Mouse (Mus musculus): ENCODE data around the gene Arrdc2. TPM values are rescaled to one million over a fixed set of nuclear protein-coding genes. Genes with fewer than 3 reads are reported as not detected.

The Arrdc2 gene
- polyA plus RNA-seq, 1 experiment from 2014 or later: 5.8 TPM

- ATAC-seq (ENCODE audit: insufficient number of reproducible peaks, insufficient read depth, low FRiP score, low read depth): 0 out of 2 replicates have a peak, but pooled peaks have one; percentile 12
- Histone ChIP-seq H3K9ac (replicated peaks; ENCODE audit: low read depth, low read length) (no peak overlapping the region), H3K4me3 (ENCODE audit: low read depth, low read length) (no peak overlapping the region), H3K9me3 (ENCODE audit: control insufficient read depth, low read depth, low read length) (no peaks in the 10 kb centered on the region), H3K36me3 (ENCODE audit: control insufficient read depth, insufficient read depth, low read length) (no peaks in the 10 kb centered on the region), H3K4me1 (ENCODE audit: control insufficient read depth, insufficient read depth, low read length) (peaks cover 4% of the 10 kb centered on the region), H3K4me2 (replicated peaks; ENCODE audit: low read depth, low read length) (no peak overlapping the region; the same call in 1 of the 2 replicates), H3K27ac (ENCODE audit: low read length) (no peak overlapping the region), H3K27me3 (ENCODE audit: control insufficient read depth, insufficient read depth, low read length) (0 out of 2 replicates have a peak, but pooled peaks cover 7% of the 10 kb centered on the region)
- WGBS: 10% methylated on average over 4 of the region's 4 CpGs
Observed at GRCm38 (mm10) chr8:70857516-70857915, 18.0 kb upstream of the Arrdc2 start.

GRCm38 (mm10) chr8:70856541-70857197 lies 17.1 kb upstream of the Arrdc2 start:
- Histone ChIP-seq H3K27me3 (ENCODE audit: control insufficient read depth, insufficient read depth, low read length) (0 out of 2 replicates have a peak, but pooled peaks cover 3% of the 10 kb centered on the region), H3K27ac (ENCODE audit: low read length) (no peak overlapping the region), H3K4me2 (replicated peaks; ENCODE audit: low read depth, low read length) (peak overlapping the region; percentile 89), H3K9ac (replicated peaks; ENCODE audit: low read depth, low read length) (peak overlapping the region; percentile 28; the same call in 1 of the 2 replicates), H3K9me3 (ENCODE audit: control insufficient read depth, low read depth, low read length) (no peaks in the 10 kb centered on the region), H3K4me3 (ENCODE audit: low read depth, low read length) (peak overlapping the region; percentile 43), H3K36me3 (ENCODE audit: control insufficient read depth, insufficient read depth, low read length) (no peaks in the 10 kb centered on the region), H3K4me1 (ENCODE audit: control insufficient read depth, insufficient read depth, low read length) (peaks cover 3% of the 10 kb centered on the region; the same call in 1 of the 2 replicates)
- peak; percentile 79 for ATAC-seq (ENCODE audit: insufficient number of reproducible peaks, insufficient read depth, low FRiP score, low read depth)
- WGBS: 8% methylated on average over 32 of the region's 33 CpGs

GRCm38 (mm10) chr8:70856028-70856427 lies 16.5 kb upstream of the Arrdc2 start:
- peaks cover 3% of the 10 kb centered on the region; the same call in 1 of the 2 replicates for H3K4me1 ChIP-seq (ENCODE audit: control insufficient read depth, insufficient read depth, low read length)
- no peak overlapping the region for H3K27ac ChIP-seq (ENCODE audit: low read length)
- no peaks in the 10 kb centered on the region for H3K27me3 ChIP-seq (ENCODE audit: control insufficient read depth, insufficient read depth, low read length)
- WGBS: 63% methylated on average over 5 of the region's 5 CpGs
- H3K9me3 ChIP-seq (ENCODE audit: control insufficient read depth, low read depth, low read length): no peaks in the 10 kb centered on the region
- no peaks in the 10 kb centered on the region for H3K36me3 ChIP-seq (ENCODE audit: control insufficient read depth, insufficient read depth, low read length)
- H3K4me3 ChIP-seq (ENCODE audit: low read depth, low read length): no peak overlapping the region
- no peak for ATAC-seq (ENCODE audit: insufficient number of reproducible peaks, insufficient read depth, low FRiP score, low read depth)
- H3K9ac ChIP-seq (replicated peaks; ENCODE audit: low read depth, low read length): no peak overlapping the region
- H3K4me2 ChIP-seq (replicated peaks; ENCODE audit: low read depth, low read length): peak overlapping the region; percentile 89; the same call in 1 of the 2 replicates

- Histone ChIP-seq H3K36me3 (ENCODE audit: control insufficient read depth, insufficient read depth, low read length) (no peaks in the 10 kb centered on the region), H3K4me2 (replicated peaks; ENCODE audit: low read depth, low read length) (no peak overlapping the region), H3K4me3 (ENCODE audit: low read depth, low read length) (no peak overlapping the region), H3K4me1 (ENCODE audit: control insufficient read depth, insufficient read depth, low read length) (peaks cover 3% of the 10 kb centered on the region; the same call in 1 of the 2 replicates), H3K9ac (replicated peaks; ENCODE audit: low read depth, low read length) (no peak overlapping the region), H3K27ac (ENCODE audit: low read length) (no peak overlapping the region), H3K9me3 (ENCODE audit: control insufficient read depth, low read depth, low read length) (no peaks in the 10 kb centered on the region), H3K27me3 (ENCODE audit: control insufficient read depth, insufficient read depth, low read length) (no peaks in the 10 kb centered on the region)
- WGBS: 81% methylated on average over 2 of the region's 2 CpGs
- no peak for ATAC-seq (ENCODE audit: insufficient number of reproducible peaks, insufficient read depth, low FRiP score, low read depth)
Observed at GRCm38 (mm10) chr8:70853863-70854262, 14.3 kb upstream of the Arrdc2 start.

GRCm38 (mm10) chr8:70852595-70853231 lies 13.2 kb upstream of the Arrdc2 start:
- Histone ChIP-seq H3K9ac (replicated peaks; ENCODE audit: low read depth, low read length) (no peak overlapping the region), H3K27me3 (ENCODE audit: control insufficient read depth, insufficient read depth, low read length) (no peaks in the 10 kb centered on the region), H3K4me1 (ENCODE audit: control insufficient read depth, insufficient read depth, low read length) (peaks cover 3% of the 10 kb centered on the region; the same call in 1 of the 2 replicates), H3K9me3 (ENCODE audit: control insufficient read depth, low read depth, low read length) (no peaks in the 10 kb centered on the region), H3K4me3 (ENCODE audit: low read depth, low read length) (no peak overlapping the region), H3K4me2 (replicated peaks; ENCODE audit: low read depth, low read length) (no peak overlapping the region), H3K36me3 (ENCODE audit: control insufficient read depth, insufficient read depth, low read length) (no peaks in the 10 kb centered on the region), H3K27ac (ENCODE audit: low read length) (no peak overlapping the region)
- no peak for ATAC-seq (ENCODE audit: insufficient number of reproducible peaks, insufficient read depth, low FRiP score, low read depth)
- 87% methylated on average over 41 of the region's 41 CpGs for WGBS

GRCm38 (mm10) chr8:70851837-70852236 lies 12.3 kb upstream of the Arrdc2 start:
- Histone ChIP-seq H3K4me1 (ENCODE audit: control insufficient read depth, insufficient read depth, low read length) (no peaks in the 10 kb centered on the region), H3K4me3 (ENCODE audit: low read depth, low read length) (no peak overlapping the region), H3K4me2 (replicated peaks; ENCODE audit: low read depth, low read length) (no peak overlapping the region), H3K9ac (replicated peaks; ENCODE audit: low read depth, low read length) (0 out of 2 replicates have a peak overlapping the region, but pooled peaks have one; percentile 7), H3K36me3 (ENCODE audit: control insufficient read depth, insufficient read depth, low read length) (no peaks in the 10 kb centered on the region), H3K9me3 (ENCODE audit: control insufficient read depth, low read depth, low read length) (no peaks in the 10 kb centered on the region), H3K27me3 (ENCODE audit: control insufficient read depth, insufficient read depth, low read length) (no peaks in the 10 kb centered on the region), H3K27ac (ENCODE audit: low read length) (no peak overlapping the region)
- ATAC-seq (ENCODE audit: insufficient number of reproducible peaks, insufficient read depth, low FRiP score, low read depth): no peak; the same call in 1 of the 2 replicates
- WGBS: 52% methylated on average over 6 of the region's 6 CpGs

- no peaks in the 10 kb centered on the region for H3K27me3 ChIP-seq (ENCODE audit: control insufficient read depth, insufficient read depth, low read length)
- WGBS: 87% methylated on average over 4 of the region's 4 CpGs
- H3K4me3 ChIP-seq (ENCODE audit: low read depth, low read length): no peak overlapping the region
- H3K27ac ChIP-seq (ENCODE audit: low read length): no peak overlapping the region
- H3K36me3 ChIP-seq (ENCODE audit: control insufficient read depth, insufficient read depth, low read length): no peaks in the 10 kb centered on the region
- no peak overlapping the region for H3K9ac ChIP-seq (replicated peaks; ENCODE audit: low read depth, low read length)
- H3K4me2 ChIP-seq (replicated peaks; ENCODE audit: low read depth, low read length): no peak overlapping the region
- no peaks in the 10 kb centered on the region for H3K9me3 ChIP-seq (ENCODE audit: control insufficient read depth, low read depth, low read length)
- no peak for ATAC-seq (ENCODE audit: insufficient number of reproducible peaks, insufficient read depth, low FRiP score, low read depth)
- no peaks in the 10 kb centered on the region for H3K4me1 ChIP-seq (ENCODE audit: control insufficient read depth, insufficient read depth, low read length)
Observed at GRCm38 (mm10) chr8:70850947-70851346, 11.4 kb upstream of the Arrdc2 start.

- ATAC-seq (ENCODE audit: insufficient number of reproducible peaks, insufficient read depth, low FRiP score, low read depth): no peak
- 75% methylated on average over 7 of the region's 7 CpGs for WGBS
- H3K27me3 ChIP-seq (ENCODE audit: control insufficient read depth, insufficient read depth, low read length): no peaks in the 10 kb centered on the region
- H3K9ac ChIP-seq (replicated peaks; ENCODE audit: low read depth, low read length): no peak overlapping the region
- no peak overlapping the region for H3K27ac ChIP-seq (ENCODE audit: low read length)
- no peaks in the 10 kb centered on the region for H3K9me3 ChIP-seq (ENCODE audit: control insufficient read depth, low read depth, low read length)
- H3K4me2 ChIP-seq (replicated peaks; ENCODE audit: low read depth, low read length): no peak overlapping the region
- H3K4me3 ChIP-seq (ENCODE audit: low read depth, low read length): no peak overlapping the region
- H3K4me1 ChIP-seq (ENCODE audit: control insufficient read depth, insufficient read depth, low read length): no peaks in the 10 kb centered on the region
- no peaks in the 10 kb centered on the region for H3K36me3 ChIP-seq (ENCODE audit: control insufficient read depth, insufficient read depth, low read length)
Observed at GRCm38 (mm10) chr8:70850132-70850845, 10.8 kb upstream of the Arrdc2 start.
